Mouse (Mus musculus) midbrain, embryonic 11.5 days (tissue): ENCODE results near the gene Ints12. TPM values are rescaled to one million over a fixed set of nuclear protein-coding genes. Genes with fewer than 3 reads are reported as not detected.

ENCODE experiments used
- ATAC-seq: fragments of 200-750 bp; cut with Nextera tagmentation; 2 replicates; pipeline ENCODE4 v1.8.0; 2017; ENCODE audit warnings: moderate TSS enrichment, moderate library complexity; ENCODE audit not compliant: low FRiP score
- DNase-seq: peaks from one replicate; pipeline ENCODE4 v3.0.0; 2015; ENCODE audit warnings: low spot score; ENCODE audit errors: missing footprints
- H3K27ac ChIP-seq: fragments of 300-500 bp; sonication (generic); 2 replicates; pipeline ENCODE4 v1.5.1; 2014; ENCODE audit warnings: low read depth, low read length
- H3K27me3 ChIP-seq: fragments of 300-500 bp; sonication (generic); 2 replicates; pipeline ENCODE4 v1.6.1; 2014; ENCODE audit warnings: mild to moderate bottlenecking, low read length, moderate library complexity, mixed read lengths; ENCODE audit not compliant: control insufficient read depth, insufficient read depth
- H3K36me3 ChIP-seq: fragments of 300-500 bp; sonication (generic); 2 replicates; pipeline ENCODE4 v1.6.1; 2014; ENCODE audit warnings: mild to moderate bottlenecking, low read length, moderate library complexity, mixed read lengths; ENCODE audit not compliant: control insufficient read depth, insufficient read depth
- H3K4me1 ChIP-seq: fragments of 300-500 bp; sonication (generic); 2 replicates; pipeline ENCODE4 v1.6.1; 2014; ENCODE audit warnings: low read length; ENCODE audit not compliant: control insufficient read depth, insufficient read depth
- H3K4me2 ChIP-seq: fragments of 300-500 bp; sonication (generic); 2 replicates; pipeline ENCODE4 v1.6.1; 2014; ENCODE audit warnings: mild to moderate bottlenecking, moderate library complexity
- H3K4me3 ChIP-seq: fragments of 300-500 bp; sonication (generic); 2 replicates; pipeline ENCODE4 v1.5.1; 2014; ENCODE audit warnings: low read depth, low read length
- H3K9ac ChIP-seq: fragments of 300-500 bp; sonication (generic); 2 replicates; pipeline ENCODE4 v1.6.1; 2014; ENCODE audit warnings: low read length
- H3K9me3 ChIP-seq: fragments of 300-500 bp; sonication (generic); 2 replicates; pipeline ENCODE4 v1.6.1; 2016; ENCODE audit warnings: low read length; ENCODE audit not compliant: control insufficient read depth
- WGBS: fragments of 180-500 bp; shearing (Covaris S2); extraction: QIAGEN DNeasy Blood & Tissue Kit; methylation state at CpG from one replicate; pipeline ENCODE4 v1.1.7; 2014; 5-methylcytosine and 5-hydroxymethylcytosine counted together
- polyA plus RNA-seq: library from polyadenylated mRNA; unstranded; fragments of >200 nt; fragmentation: Nextera tagmentation; extraction: Ambion mirVana; gene quantifications from 2 replicates; pipeline ENCODE4 v1.2.1, GENCODE M21; 2014

The Ints12 gene
- polyA plus RNA-seq, 1 experiment from 2014 or later, result 28.4 TPM

- H3K36me3 ChIP-seq, result no peaks in the 10 kb centered on the region
- ATAC-seq (no peak), DNase-seq (no peak)
- H3K27me3 ChIP-seq, result no peaks in the 10 kb centered on the region
- H3K4me3 ChIP-seq, result peak overlapping the region; percentile 88
- peak overlapping the region; percentile 75 for H3K4me2 ChIP-seq
- 89% methylated on average over 1 of the region's 1 CpGs for WGBS
- H3K4me1 ChIP-seq, result peaks cover 10% of the 10 kb centered on the region
- H3K9me3 ChIP-seq, result no peaks in the 10 kb centered on the region
- peak overlapping the region; percentile 98 for H3K9ac ChIP-seq
- no peak overlapping the region for H3K27ac ChIP-seq
Observed at GRCm38 (mm10) chr3:133092936-133093335, 1.3 kb downstream of the Ints12 start.

GRCm38 (mm10) chr3:133094305-133094704, 2.7 kb downstream of the Ints12 start:
- no peak overlapping the region for H3K9ac ChIP-seq
- DNase-seq (peak; percentile 39), ATAC-seq (no peak)
- H3K4me2 ChIP-seq, result no peak overlapping the region
- H3K9me3 ChIP-seq, result no peaks in the 10 kb centered on the region
- H3K27ac ChIP-seq, result no peak overlapping the region
- H3K4me1 ChIP-seq, result peaks cover 10% of the 10 kb centered on the region
- peaks cover 2% of the 10 kb centered on the region; the same call in 1 of the 2 replicates for H3K36me3 ChIP-seq
- WGBS, result 93% methylated on average over 1 of the region's 1 CpGs
- H3K27me3 ChIP-seq, result no peaks in the 10 kb centered on the region
- no peak overlapping the region for H3K4me3 ChIP-seq

GRCm38 (mm10) chr3:133097936-133098335, 6.3 kb downstream of the Ints12 start:
- H3K4me2 ChIP-seq, result no peak overlapping the region
- no peaks in the 10 kb centered on the region for H3K27me3 ChIP-seq
- ATAC-seq (no peak), DNase-seq (peak; percentile 4)
- WGBS, result 91% methylated on average over 6 of the region's 6 CpGs
- no peak overlapping the region for H3K4me3 ChIP-seq
- H3K9ac ChIP-seq, result no peak overlapping the region
- H3K36me3 ChIP-seq, result peaks cover 7% of the 10 kb centered on the region; the same call in 1 of the 2 replicates
- H3K9me3 ChIP-seq, result no peaks in the 10 kb centered on the region
- no peak overlapping the region for H3K27ac ChIP-seq
- H3K4me1 ChIP-seq, result peaks cover under 1% of the 10 kb centered on the region; the same call in 1 of the 2 replicates

- Histone ChIP-seq H3K4me1 (no peaks in the 10 kb centered on the region), H3K36me3 (peaks cover 7% of the 10 kb centered on the region; the same call in 1 of the 2 replicates), H3K9ac (no peak overlapping the region), H3K4me2 (no peak overlapping the region), H3K9me3 (no peaks in the 10 kb centered on the region), H3K27ac (no peak overlapping the region), H3K27me3 (no peaks in the 10 kb centered on the region), H3K4me3 (no peak overlapping the region)
- DNase-seq, result peak; percentile 47
- WGBS, result 96% methylated on average over 4 of the region's 4 CpGs
- ATAC-seq, result no peak
Observed at GRCm38 (mm10) chr3:133098336-133098735, 6.7 kb downstream of the Ints12 start.

GRCm38 (mm10) chr3:133098909-133099308, 7.3 kb downstream of the Ints12 start:
- no peak overlapping the region for H3K27ac ChIP-seq
- no peak for ATAC-seq
- H3K4me1 ChIP-seq, result no peaks in the 10 kb centered on the region
- H3K4me3 ChIP-seq, result no peak overlapping the region
- no peak overlapping the region for H3K4me2 ChIP-seq
- no peak overlapping the region for H3K9ac ChIP-seq
- peaks cover 9% of the 10 kb centered on the region for H3K36me3 ChIP-seq
- H3K9me3 ChIP-seq, result no peaks in the 10 kb centered on the region
- DNase-seq, result peak; percentile 17
- H3K27me3 ChIP-seq, result no peaks in the 10 kb centered on the region
- 93% methylated on average over 2 of the region's 2 CpGs for WGBS

- Histone ChIP-seq H3K4me3 (no peak overlapping the region), H3K9ac (no peak overlapping the region), H3K4me2 (no peak overlapping the region), H3K4me1 (no peaks in the 10 kb centered on the region), H3K27ac (no peak overlapping the region), H3K27me3 (no peaks in the 10 kb centered on the region), H3K36me3 (peaks cover 12% of the 10 kb centered on the region), H3K9me3 (no peaks in the 10 kb centered on the region)
- DNase-seq (peak; percentile 75), ATAC-seq (no peak)
- WGBS, result 89% methylated on average over 3 of the region's 3 CpGs
Observed at GRCm38 (mm10) chr3:133103768-133104167, 12.1 kb downstream of the Ints12 start.

- WGBS, result 92% methylated on average over 3 of the region's 3 CpGs
- ATAC-seq (no peak), DNase-seq (peak; percentile 77)
- H3K9me3 ChIP-seq, result no peaks in the 10 kb centered on the region
- peaks cover 13% of the 10 kb centered on the region for H3K36me3 ChIP-seq
- H3K4me3 ChIP-seq, result no peak overlapping the region
- H3K27ac ChIP-seq, result no peak overlapping the region
- no peaks in the 10 kb centered on the region for H3K27me3 ChIP-seq
- H3K9ac ChIP-seq, result no peak overlapping the region
- H3K4me1 ChIP-seq, result no peaks in the 10 kb centered on the region
- H3K4me2 ChIP-seq, result no peak overlapping the region
Observed at GRCm38 (mm10) chr3:133104436-133104835, 12.8 kb downstream of the Ints12 start.

- DNase-seq (no peak), ATAC-seq (no peak)
- H3K4me3 ChIP-seq, result no peak overlapping the region
- H3K9ac ChIP-seq, result no peak overlapping the region
- no peak overlapping the region for H3K27ac ChIP-seq
- H3K4me2 ChIP-seq, result no peak overlapping the region
- H3K27me3 ChIP-seq, result no peaks in the 10 kb centered on the region
- peaks cover 7% of the 10 kb centered on the region for H3K36me3 ChIP-seq
- 96% methylated on average over 4 of the region's 4 CpGs for WGBS
- H3K4me1 ChIP-seq, result no peaks in the 10 kb centered on the region
- H3K9me3 ChIP-seq, result no peaks in the 10 kb centered on the region
Observed at GRCm38 (mm10) chr3:133108731-133109130, 17.1 kb downstream of the Ints12 start.

GRCm38 (mm10) chr3:133109844-133110243, 18.2 kb downstream of the Ints12 start:
- H3K9me3 ChIP-seq, result no peaks in the 10 kb centered on the region
- no peak overlapping the region for H3K4me3 ChIP-seq
- H3K36me3 ChIP-seq, result peaks cover 5% of the 10 kb centered on the region; the same call in 1 of the 2 replicates
- H3K27ac ChIP-seq, result no peak overlapping the region
- H3K4me2 ChIP-seq, result no peak overlapping the region
- no peak overlapping the region for H3K9ac ChIP-seq
- H3K27me3 ChIP-seq, result no peaks in the 10 kb centered on the region
- no peaks in the 10 kb centered on the region for H3K4me1 ChIP-seq
- DNase-seq (peak; percentile 65), ATAC-seq (no peak)
- 93% methylated on average over 4 of the region's 4 CpGs for WGBS
